Mouse (Mus musculus) myocyte (in vitro differentiated cells): Measurements from ENCODE around the gene Ehd3.

Experiments used
- MAX ChIP-seq: IDR thresholded peaks from one replicate; pipeline ENCODE4 v1.6.1; 2011; ENCODE audit warnings: low read depth, mild to moderate bottlenecking, control low read depth
- POLR2A ChIP-seq: IDR thresholded peaks from one replicate; pipeline ENCODE4 v1.6.1; 2011; ENCODE audit warnings: low read depth, mild to moderate bottlenecking, control low read depth, moderate library complexity; ENCODE audit not compliant: insufficient read length

- TF ChIP-seq MAX (no peak), POLR2A (no peak)
Observed at GRCm38 (mm10) chr17:73808431-73808830, 4.5 kb downstream of the Ehd3 start.
